Mouse (Mus musculus) embryo, embryonic 10 days (tissue): Measurements from ENCODE around the gene Zbtb34.
A peak's percentile ranks its signal among the peaks of the same experiment; 100 is the strongest.

Experiments used
- DNase-seq: peaks from one replicate; pipeline ENCODE4 v3.0.0-alpha.2; 2015; ENCODE audit warnings: low spot score

The Zbtb34 gene

DNA sequence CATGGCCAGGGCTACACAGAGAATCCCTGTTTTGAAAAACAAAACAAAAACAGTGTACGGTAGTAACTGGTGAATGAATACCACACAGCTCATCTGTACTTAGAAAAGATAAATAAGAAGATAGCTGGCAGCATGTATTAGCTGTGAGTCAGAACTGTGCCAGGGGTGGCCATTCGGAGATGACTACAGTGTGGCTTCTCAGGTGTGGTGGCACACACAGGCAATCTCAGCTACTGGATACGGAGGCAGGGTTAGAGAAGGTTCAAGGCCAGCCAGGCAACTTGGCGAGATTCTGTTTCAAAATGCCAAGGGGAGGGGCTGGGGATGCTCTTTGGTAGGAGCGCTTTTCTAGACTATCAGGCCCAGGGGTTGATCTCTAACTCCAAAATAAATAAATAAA is 14.6 kb upstream of the Zbtb34 start:
- no peak for DNase-seq

GRCm38 (mm10) chr2:33444862-33445261 is 13.7 kb upstream of the Zbtb34 start:
- no peak for DNase-seq

DNA sequence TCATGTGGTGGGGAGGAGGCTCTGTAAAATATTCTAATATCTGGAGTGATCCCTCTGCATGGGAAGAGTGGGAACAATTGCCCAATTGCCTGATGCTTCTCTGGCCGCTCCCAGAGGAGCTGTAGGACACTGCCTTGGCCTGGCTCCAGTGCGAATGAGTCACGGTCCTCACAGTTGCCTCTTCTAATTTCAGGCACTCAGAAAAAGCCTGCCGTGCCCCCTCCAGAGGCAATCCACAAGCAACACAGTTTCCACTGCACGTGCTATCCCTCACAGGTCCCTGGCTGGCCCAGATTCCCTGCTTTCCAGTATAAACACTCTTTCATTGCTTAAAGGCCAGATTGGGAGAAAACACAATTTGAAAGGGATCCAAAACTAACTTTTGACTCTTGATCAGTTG is 13.2 kb upstream of the Zbtb34 start:
- DNase-seq: no peak

DNA sequence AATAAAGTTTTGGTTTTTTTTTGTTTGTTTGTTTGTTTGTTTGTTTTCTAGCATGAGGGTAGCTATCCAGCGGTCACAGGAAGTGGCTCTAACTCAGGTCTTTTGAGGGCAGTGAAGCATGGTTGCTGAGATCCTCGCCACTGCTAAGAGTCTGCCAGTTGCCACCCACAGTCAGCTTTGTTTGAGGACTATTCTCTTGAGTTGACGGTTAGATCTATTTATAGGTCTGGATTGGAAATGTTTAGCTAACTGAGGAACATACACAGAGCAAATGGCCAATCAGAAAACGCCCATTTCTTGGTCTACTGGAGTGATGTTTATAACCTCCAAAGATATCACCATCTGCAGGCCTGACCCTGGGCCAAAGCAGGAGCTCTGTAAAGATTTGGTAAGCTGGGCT is 11.6 kb upstream of the Zbtb34 start:
- DNase-seq: no peak

GRCm38 (mm10) chr2:33440893-33441292 is 9.8 kb upstream of the Zbtb34 start:
- peak; percentile 51 for DNase-seq

- no peak for DNase-seq
Measured at GRCm38 (mm10) chr2:33439980-33440670, 9.0 kb upstream of the Zbtb34 start.

DNA sequence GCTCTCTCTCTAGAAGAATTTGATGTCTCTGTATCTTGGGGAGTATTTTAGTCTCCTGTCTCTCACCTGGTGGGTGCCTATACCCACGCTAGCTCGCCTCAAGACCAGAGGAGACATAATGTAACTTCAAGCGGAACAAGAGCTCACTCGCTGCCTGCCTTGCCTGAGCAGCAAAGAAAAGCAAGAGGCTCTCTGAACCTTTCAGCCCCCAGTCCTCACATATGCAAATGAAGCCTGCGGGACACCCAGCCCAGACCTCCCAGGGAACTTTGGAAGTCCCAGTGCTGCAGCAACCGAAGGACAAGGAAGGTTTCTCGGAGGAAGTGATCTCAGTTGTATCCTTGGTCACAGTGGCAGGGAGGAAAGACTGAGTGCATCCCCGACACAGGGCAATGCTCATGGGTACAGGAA is 8.4 kb upstream of the Zbtb34 start:
- peak; percentile 36 for DNase-seq

GRCm38 (mm10) chr2:33438377-33438776 is 7.3 kb upstream of the Zbtb34 start:
- peak; percentile 86 for DNase-seq

- peak; percentile 40 for DNase-seq
Measured at GRCm38 (mm10) chr2:33437184-33437583, 6.1 kb upstream of the Zbtb34 start.

GRCm38 (mm10) chr2:33436035-33436580 is 5.0 kb upstream of the Zbtb34 start:
- DNase-seq: peak; percentile 51

DNA sequence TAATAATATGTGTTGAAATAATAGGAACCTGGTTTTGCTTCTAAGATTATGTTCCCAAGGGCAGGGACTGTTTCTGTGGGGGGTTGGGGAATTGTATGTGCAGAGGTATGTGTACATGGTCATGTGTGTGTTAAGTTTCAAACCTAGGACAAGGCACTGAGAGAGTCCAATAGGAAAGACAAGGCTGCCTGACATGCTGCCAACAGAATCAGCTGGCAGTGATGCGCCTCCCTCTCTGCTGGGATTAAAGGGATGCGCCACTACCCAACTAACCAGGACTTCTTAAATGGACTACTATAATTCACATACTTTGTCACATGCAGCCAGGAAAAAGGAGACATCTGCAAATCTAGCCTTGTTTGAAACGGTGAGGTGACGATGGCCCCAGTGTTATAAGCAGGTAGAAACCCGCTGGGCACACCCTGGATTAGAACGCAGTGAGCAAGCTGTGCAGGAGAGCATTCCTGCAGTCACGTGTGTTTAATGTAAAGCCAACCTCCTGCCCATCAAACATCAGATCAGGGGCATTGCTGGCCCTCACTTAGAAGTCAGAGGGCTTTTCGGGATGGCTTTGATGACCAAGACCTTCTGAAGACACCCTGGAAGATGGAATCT is 4.0 kb upstream of the Zbtb34 start:
- DNase-seq: no peak

- DNase-seq: peak; percentile 80
Measured at GRCm38 (mm10) chr2:33432877-33433276, 1.8 kb upstream of the Zbtb34 start.

DNA sequence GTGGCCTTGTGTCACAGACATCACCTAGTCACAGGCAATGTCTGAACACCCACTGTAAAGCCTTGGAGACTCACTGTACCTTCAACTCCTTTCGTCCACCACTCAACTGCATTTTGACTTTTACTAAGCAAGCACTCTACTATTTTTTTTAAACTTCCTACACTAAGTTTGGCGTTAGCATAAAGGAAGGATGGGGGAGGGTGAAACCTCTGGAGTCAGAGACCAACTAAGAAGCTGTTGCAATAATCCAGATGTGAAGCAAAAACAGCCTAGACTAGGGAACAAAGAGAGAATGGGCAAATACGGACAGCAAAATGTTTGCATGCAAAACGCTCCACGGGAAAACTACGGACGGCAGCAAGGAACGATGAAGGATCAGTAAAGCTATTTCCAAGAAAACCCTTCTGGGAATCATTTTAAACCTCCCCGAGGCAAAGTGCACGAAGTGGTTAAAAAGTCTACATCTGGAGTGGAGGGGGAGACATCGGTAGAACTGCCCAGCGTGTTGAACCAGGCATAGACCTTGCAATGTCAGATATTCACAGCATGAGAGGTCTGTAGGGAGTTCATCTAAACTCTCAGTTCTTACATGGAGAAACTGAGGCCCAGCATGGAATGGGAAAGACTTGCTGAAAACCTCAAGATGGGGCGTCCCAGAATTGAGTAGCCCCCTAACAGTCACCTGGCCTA is 898 bp downstream of the Zbtb34 start:
- no peak for DNase-seq

- DNase-seq: no peak
Measured at GRCm38 (mm10) chr2:33429339-33429738, 1.8 kb downstream of the Zbtb34 start.

GRCm38 (mm10) chr2:33426640-33427398 is 4.3 kb downstream of the Zbtb34 start:
- no peak for DNase-seq

GRCm38 (mm10) chr2:33417454-33417853 is 13.7 kb downstream of the Zbtb34 start:
- no peak for DNase-seq

GRCm38 (mm10) chr2:33414019-33414418 is 17.1 kb downstream of the Zbtb34 start:
- DNase-seq: no peak

- DNase-seq: no peak
Measured at GRCm38 (mm10) chr2:33412111-33412510, 19.0 kb downstream of the Zbtb34 start.

DNA sequence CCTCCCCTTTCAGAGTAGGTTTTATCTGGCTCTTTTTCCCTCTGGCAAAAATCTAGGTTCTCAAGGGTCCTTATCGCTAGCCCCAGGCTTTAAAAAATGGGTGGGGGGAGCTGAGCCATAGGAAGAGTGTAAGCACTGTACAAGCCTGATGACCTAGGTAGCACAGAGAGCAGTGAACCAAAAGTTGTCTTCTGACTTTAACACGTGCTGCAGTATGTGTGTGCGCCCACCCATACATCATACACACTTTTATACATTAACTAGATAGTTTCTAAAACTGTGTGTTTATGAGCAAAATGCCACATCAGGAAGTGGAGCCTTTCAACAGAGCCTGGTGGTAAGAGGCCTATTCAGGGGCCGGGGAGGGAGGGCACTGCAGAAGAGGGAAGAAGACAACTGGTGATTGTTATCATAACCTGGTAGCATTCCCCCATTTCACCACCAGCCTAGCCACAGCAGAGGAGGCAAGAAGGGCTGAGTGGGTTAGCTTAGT is 27.6 kb downstream of the Zbtb34 start:
- DNase-seq: no peak

DNA sequence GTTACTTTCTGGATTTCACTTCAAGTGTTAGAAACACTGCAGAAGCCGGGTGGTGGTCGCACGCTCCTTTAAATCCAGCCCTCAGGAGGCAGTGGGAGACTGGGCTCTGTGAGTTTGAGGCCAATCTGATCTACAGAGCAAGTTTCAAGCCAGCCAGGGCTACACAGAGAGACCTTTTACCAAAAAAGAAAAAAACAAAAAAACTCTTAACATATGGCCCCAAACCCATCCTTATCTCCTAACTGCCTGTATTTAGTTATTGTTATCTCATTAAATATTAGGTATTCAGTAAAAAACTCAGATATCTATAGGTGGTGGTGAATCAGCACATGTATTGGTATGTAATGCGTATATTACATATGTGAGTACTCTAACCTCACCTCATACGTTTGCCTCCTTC is 28.5 kb downstream of the Zbtb34 start:
- no peak for DNase-seq

DNA sequence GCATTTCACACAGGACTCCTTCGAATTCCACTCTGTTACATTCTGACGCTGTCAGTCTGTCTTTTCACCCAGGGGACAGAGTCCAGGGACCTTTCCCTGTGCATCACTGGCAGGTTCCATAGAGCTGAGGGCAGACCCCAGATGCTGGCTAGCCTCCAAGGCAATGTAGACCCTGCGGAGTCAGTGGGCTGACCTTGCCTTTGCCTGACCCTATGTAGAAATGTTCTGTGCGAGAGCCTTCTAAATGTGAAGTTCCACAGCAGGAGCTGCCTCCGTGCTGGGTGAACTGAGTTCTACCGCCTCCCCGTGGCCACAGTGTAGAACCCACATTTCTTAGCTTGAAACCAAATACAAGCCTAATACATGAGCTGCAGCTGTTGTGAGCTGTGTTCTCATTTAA is 28.9 kb downstream of the Zbtb34 start:
- peak; percentile 83 for DNase-seq

DNA sequence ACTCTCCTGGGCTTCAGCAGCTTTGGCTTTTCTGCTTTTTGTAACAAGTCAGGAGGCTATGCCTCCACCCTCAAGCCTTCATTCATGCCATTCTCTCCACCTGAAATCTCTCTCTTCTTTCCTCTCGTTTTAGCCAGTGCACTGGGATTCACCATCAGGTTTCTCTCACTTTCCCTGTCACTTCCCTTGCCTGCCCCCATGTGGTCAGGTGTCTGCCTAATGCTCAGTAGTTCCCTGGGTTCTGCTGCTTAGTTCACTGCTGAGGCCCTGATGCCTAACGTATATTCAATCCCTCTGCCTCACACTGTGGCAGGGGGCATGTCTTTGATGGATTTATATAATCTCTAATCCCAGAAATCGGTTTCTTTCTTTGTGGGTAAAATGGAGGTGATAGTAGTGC is 29.9 kb downstream of the Zbtb34 start:
- DNase-seq: peak; percentile 27
